Mouse (Mus musculus) heart, postnatal 25 days (tissue): Measurements from ENCODE around the gene Rtl1. TPM values are rescaled to one million over a fixed set of nuclear protein-coding genes. Genes with fewer than 3 reads are reported as not detected.

Source experiments
- DNase-seq: peaks from one replicate; pipeline ENCODE4 v3.0.0; 2022; ENCODE audit warnings: low spot score
- intact Hi-C: fragments of 180-260 bp; cut with DNase I; formaldehyde crosslinking; loops from one replicate; pipeline ENCODE4 v1.15.1; 2025
- total RNA-seq, 2 experiments: library from RNA; stranded (reverse); gene quantifications; 2 replicates each; pipeline ENCODE4 v1.2.3; 2021

Rtl1 gene
- total RNA-seq, 2 experiments from 2014 or later: 0.14 to 0.16 TPM

DNA sequence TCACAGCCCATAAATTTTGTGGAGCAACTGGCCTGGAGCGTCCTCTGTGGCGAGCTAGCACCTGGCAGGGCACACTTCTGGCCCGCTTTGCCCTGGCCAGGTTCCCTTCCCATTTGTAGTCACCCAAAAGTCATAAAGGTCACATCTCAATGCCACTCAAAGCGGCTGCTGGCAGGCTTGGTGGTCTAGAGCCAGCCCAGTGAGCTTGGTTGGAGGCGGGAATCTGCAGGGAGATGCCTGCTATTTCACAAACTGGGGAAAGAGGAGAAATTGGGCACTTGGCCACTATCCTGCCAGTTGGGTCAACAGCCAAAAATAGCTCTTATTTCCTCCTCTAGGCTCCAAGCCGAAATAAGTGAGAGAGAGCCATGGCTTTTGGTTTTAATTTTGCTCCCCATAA lies 4.4 kb downstream of the Rtl1 start:
- DNase-seq: peak; percentile 9
- intact Hi-C loops: no loop called here

DNA sequence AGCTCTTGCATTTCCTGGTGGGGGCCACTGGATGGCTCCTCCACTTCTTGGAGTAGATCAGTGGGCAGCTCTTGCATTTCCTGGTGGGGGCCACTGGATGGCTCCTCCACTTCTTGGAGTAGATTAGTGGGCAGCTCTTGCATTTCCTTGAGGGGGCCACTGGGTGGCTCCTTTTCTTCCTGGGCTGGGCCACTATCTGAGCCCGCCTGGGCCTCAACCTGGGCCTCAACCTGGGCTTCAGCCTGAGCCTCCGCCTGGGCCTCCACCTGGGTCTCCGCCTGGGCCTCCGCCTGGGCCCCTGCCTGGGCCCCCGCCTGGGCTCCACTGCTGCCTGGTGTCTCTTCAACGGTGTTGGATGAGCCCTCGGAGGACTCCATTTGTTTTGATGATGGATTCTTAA lies 5.2 kb downstream of the Rtl1 start:
- intact Hi-C loops: no loop called here
- DNase-seq: no peak

GRCm38 (mm10) chr12:109582185-109582584 lies 17.9 kb downstream of the Rtl1 start:
- intact Hi-C loops: no loop called here
- no peak for DNase-seq

- intact Hi-C loops: no loop called here
- no peak for DNase-seq
Measured at GRCm38 (mm10) chr12:109572259-109572658, 27.9 kb downstream of the Rtl1 start.

- no peak for DNase-seq
- intact Hi-C loops: no loop called here
Measured at GRCm38 (mm10) chr12:109560111-109560695, 39.9 kb downstream of the Rtl1 start.

GRCm38 (mm10) chr12:109558891-109559487 lies 41.1 kb downstream of the Rtl1 start:
- no peak for DNase-seq
- intact Hi-C loops: no loop called here

DNA sequence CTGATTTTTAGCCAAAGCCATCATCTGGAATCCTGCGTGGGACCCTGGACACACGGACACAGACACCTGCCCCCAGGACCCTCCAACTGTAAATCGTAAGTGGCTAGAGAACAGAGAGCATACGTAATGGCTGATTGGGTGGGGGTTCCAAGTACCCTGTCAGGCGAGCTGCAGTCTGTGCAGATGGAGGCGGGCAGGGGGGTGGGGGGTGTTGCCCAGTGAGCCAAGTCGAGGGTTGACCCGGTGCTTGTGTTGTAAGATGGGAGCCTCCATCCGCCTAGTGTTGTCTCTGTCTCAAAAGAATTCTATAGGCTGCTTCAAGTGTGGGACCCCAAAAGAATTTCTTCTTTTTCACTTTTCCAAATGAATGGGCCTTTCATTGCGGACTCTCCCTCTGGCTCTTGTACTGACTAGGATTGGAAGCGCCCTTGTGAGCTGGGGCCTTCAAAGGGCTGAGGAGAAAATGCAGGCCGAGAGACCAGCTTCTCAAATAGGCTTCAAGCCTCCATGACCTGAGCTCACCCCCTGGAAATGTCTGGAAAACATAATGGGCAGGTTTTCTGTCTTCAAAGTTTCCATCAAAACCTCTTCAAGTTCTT lies 41.8 kb downstream of the Rtl1 start:
- intact Hi-C loops: no loop called here
- DNase-seq: no peak

DNA sequence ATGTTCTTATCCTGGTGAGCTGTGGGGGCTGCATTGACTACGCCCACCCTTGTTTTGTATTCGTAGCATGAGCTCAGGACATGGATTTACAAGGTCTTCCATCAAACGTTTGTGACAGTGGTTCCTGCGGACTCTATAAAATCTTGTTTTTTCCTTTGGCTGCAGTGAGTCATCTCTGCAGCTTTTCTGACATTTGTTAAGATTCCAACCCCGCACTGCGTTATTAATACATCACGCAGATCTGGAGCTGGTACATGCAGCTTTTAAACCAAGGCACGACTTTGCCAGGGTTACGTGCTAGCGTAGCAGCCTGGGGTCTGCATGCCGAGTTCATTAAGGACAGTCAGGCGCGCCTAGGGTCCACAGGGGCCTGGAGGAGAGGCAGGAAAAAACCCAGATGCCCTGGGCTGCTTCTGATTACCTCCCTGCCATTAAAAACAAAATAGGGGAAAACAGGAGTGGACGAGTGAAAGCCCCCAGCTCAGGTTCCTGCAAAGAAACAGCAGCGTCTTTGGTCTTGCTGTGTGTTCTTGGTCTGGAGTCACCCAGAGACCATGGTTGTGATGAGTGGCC lies 44.2 kb downstream of the Rtl1 start:
- intact Hi-C loops: no loop called here

GRCm38 (mm10) chr12:109553568-109553967 lies 46.6 kb downstream of the Rtl1 start:
- DNase-seq: no peak
- intact Hi-C loops: no loop called here

More for the DNA sequence above, 44.2 kb downstream of the Rtl1 start:
- DNase-seq: no peak

- intact Hi-C loops: no loop called here
- no peak for DNase-seq
Measured at GRCm38 (mm10) chr12:109552754-109553525, 47.2 kb downstream of the Rtl1 start.

GRCm38 (mm10) chr12:109551771-109552170 lies 48.4 kb downstream of the Rtl1 start:
- no peak for DNase-seq
- intact Hi-C loops: no loop called here

DNA sequence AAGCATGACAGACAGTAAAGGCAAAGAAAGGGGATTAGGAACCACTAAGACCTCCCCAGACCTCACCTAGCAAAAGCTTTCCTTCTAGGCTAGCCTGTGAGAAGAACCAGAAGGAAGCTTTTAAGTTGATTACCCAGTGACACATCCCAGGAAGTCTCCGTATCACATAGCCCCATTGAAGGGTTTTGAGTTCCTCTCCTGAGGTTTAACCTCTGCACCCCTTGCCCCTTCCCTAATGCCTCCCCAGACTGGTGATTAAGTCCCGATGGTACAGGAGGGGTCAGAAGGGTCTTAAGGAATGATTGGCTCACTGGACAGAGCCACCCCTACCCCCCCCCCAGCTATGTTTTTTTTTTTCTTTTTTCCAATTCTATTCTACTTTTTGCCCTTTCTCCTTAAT lies 53.0 kb downstream of the Rtl1 start:
- DNase-seq: no peak
- intact Hi-C loops: no loop called here

- DNase-seq: no peak
- intact Hi-C loops: no loop called here
Measured at GRCm38 (mm10) chr12:109545875-109546732, 54.0 kb downstream of the Rtl1 start.

- DNase-seq: no peak
- intact Hi-C loops: no loop called here
Measured at GRCm38 (mm10) chr12:109543281-109543923, 56.7 kb downstream of the Rtl1 start.

- intact Hi-C loops: no loop called here
- DNase-seq: no peak
Measured at GRCm38 (mm10) chr12:109542635-109543249, 57.4 kb downstream of the Rtl1 start.

DNA sequence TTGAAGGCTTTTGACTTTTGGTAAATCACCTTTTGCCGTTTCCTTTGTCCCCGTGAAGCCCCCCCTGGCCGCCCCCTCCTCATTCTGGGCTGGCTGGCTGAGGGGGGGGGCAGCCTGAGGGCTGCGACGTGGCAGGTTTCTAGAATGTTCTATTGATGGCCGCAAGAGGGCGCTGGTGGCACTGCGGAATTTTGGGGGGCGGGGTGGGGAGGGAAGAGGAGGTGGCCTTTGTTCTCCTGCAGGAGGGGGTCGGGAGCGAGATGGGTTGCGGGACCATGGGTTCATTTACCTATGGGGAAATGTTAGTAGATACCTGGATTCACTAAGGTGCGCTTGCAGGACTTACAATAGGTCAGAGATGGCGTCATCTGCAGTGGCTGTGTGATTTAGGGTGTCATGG lies 58.1 kb downstream of the Rtl1 start:
- DNase-seq: no peak
- intact Hi-C loops: no loop called here

- intact Hi-C loops: no loop called here
Measured at GRCm38 (mm10) chr12:109541540-109541899, 58.6 kb downstream of the Rtl1 start.

DNA sequence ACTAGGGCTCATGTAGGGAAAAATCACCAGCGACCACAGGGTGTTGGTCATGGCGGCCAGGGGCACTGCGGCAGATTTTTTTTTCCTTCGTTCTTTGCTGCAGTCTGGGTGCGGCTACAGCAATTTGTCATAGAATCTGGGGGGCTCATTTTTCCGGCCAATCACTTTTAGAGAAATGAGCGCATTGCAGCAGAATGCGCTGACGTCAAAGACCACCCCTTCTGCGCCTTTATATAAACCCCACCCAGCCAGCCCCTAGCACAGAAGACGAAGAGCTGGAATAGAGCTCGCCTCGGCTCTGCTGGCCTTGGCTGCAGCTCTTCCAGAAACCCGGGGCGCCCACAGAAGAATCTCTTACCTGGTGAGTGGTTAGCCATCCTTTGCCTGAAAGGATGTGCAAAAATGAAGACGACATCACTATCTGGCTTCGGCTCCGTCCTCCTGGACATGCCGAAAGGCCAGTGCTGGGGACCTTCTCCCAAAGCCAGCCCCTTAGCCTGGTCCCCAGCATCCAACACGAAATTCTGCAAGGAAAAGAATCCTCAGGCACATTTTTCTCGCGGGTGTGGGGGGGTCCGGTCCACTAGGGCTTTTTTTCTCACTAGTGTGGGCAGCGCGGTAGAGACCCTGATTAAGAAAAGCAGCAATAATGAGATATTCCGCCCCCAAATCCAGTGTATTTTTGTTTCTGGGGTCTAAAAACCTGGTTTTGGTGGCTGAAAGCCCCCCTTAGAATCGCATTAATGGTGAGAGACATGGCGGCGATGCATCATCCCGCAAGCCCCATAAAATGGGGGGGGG lies 59.2 kb downstream of the Rtl1 start:
- intact Hi-C loops: no loop called here
- DNase-seq: peak; percentile 51

More at GRCm38 (mm10) chr12:109541540-109541899, 58.6 kb downstream of the Rtl1 start:
- DNase-seq: no peak
